Mouse (Mus musculus): ENCODE measurements around the gene Acod1.

Acod1 gene

DNA sequence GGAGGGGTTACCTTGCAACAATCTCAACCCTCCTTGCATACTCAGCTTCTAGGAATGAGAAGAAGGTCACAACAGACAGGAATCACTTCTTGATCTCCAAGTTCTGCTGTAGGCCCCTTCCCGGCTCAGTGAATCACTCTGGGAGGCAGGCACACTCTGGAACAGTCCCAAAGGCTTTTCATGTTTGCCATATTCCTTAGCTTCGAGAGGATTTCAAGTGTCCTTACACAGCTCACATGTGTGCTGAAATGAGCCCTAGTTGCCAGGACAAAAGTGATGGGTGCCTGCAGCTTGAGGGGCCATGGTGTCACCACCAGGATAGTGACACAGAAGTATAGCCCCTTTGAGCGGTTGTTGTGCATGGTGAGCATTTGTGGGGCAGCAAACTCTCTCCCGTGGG is 26.0 kb downstream of the Acod1 start:
- DNase-seq (ENCODE audit: low read depth, low spot score), result no peak

DNA sequence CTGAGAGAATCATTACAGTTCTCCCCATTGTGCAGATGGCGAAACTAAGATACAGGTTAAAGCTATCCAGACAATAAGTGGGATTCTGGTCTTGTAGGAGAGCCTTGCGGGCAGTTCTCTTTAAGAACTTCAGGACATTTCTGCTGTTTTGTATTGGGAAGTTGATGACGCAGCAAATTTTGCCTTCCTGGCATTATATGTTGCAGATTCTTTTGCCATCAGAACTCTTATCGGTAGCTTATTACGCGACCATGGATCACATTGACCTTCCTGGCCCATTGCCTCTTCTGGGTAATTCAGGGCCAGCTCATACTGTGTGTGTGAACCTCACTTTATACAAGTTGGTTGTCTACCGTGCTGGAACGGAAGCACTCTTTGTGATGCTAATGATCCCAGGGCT is 27.0 kb downstream of the Acod1 start:
- no peak for DNase-seq (ENCODE audit: low read depth, low spot score)

DNA sequence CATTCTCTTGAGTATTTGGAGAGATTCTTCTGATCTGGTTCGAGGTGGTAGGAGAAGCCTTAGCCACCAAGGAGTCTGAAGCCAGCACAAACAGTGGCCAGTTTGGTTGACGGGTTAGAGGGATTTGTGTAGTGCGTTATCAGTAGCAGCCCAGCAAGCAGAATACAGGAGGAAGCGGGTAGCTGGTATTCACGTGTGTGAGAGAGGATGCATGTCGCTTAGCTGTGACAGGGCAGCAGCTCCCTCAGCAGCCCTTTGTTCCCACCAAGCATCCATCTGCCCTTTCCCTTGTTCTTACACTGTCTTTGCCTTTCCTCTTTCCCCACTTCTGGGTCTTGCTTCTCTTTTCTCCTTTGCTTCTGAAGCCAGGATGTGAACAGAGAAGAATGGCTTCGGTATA is 28.4 kb downstream of the Acod1 start:
- no peak for DNase-seq (ENCODE audit: low read depth, low spot score)

- DNase-seq (ENCODE audit: low read depth, low spot score), result no peak
Observed at GRCm38 (mm10) chr14:103077272-103078005, 30.7 kb downstream of the Acod1 start.

DNA sequence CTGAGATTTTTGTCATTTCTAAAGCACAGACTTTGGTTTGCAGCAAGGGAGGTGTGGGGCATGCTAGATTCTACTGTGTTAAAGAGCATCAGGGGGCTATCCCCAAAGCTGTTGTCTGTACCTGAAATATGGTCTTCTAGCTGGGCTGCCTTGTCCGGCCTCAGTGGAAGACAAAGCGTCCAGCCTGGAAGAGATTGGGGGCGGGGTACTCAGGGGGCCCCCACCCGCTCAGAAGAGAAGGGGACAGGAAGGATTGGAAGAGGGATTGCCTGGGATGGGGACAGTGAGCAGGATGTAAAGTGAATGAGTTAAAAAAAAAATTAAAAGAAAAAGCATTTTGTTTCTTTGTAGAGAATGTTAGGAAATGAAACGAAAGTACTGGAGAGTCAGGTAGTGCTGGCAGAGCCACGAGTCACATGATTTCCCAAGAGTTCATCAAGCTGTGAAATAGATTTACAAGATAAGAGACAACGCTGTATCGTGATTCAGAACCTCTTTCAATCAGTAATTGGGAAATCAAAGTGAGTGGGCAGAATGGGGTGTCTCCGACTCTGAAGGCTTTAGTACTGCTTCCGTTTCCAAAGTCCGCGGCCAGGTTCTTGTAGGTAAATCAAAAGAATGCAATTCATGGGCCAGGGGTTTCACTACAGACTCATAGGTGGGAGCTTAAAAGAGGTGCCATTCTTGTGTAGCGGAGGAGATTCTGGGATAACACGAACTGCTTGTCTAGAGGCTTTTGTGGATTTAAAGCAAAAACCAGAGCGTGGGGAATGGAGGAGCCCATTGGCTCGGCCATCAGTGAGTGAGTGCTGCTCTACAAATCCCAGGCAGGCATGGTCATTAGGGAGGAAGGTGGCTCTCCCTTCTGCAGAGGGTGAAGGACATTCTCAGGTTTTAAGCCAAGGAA is 31.5 kb downstream of the Acod1 start:
- no peak for DNase-seq (ENCODE audit: low read depth, low spot score)

- no peak for DNase-seq (ENCODE audit: low read depth, low spot score)
Observed at GRCm38 (mm10) chr14:103079209-103079977, 32.6 kb downstream of the Acod1 start.

DNA sequence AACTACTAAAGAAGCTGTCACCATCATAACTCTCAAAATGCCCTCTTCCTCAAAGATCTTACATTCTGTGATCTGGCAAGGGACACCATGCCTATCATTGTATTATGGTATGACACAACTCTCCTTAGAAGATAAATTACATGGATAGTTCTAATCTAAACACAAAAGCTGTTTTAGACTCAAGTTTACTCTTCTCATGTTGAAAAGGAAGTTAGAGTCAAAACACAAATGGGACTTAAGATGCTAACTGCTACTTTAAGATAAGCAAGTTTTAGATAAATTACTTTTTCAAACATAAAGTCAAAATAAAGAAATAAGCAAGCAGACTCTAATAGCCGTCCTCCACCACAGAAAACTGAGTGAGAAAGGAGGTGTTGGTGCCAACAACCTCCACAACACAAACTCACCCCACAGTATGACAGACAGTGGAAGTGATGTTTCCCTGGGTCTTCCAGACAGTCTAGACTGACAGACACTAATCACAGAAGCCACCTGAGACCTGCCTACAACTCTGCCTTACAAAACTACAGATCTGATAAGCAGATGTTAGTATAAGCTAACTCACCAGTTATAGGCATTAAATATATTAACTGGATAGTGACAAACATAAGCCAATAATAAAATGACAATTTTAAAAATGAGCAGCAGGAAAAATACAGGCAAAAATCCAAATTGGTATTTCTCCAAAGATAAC is 39.2 kb downstream of the Acod1 start:
- DNase-seq (ENCODE audit: low read depth, low spot score), result no peak

DNA sequence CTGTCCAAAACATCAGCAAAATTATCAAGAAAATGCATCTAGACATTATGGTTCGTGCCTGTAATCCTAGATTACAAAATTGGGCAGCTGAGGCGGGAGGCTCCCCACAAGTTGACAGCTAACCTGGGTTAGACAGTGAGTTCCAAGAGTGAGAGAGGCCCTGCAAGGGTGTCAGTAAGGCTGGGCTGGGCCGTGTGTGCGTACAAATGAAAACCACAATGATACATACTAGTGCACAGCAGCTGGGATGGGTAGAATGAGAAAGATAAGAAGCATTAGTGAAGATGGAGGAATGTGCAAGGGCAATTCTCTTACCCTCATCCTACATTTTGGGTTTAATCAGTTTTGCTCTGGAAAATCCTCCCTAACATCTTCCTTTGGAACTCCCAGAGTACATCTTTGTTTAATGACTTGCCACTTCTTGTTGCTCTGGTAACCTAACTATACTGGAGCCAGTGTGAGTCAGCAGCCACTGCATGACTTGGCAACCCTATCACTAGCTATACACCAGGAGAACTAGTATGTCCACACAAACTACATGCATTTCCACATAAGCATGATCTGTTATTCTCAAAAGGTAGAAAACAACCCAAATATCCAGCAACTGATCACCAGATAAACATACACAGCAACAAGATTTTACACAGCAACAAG is 40.0 kb downstream of the Acod1 start:
- DNase-seq (ENCODE audit: low read depth, low spot score), result no peak

GRCm38 (mm10) chr14:103087846-103088245 is 41.1 kb downstream of the Acod1 start:
- no peak for DNase-seq (ENCODE audit: low read depth, low spot score)

GRCm38 (mm10) chr14:103088624-103089023 is 41.8 kb downstream of the Acod1 start:
- peak; percentile 51 for DNase-seq (ENCODE audit: low read depth, low spot score)

DNA sequence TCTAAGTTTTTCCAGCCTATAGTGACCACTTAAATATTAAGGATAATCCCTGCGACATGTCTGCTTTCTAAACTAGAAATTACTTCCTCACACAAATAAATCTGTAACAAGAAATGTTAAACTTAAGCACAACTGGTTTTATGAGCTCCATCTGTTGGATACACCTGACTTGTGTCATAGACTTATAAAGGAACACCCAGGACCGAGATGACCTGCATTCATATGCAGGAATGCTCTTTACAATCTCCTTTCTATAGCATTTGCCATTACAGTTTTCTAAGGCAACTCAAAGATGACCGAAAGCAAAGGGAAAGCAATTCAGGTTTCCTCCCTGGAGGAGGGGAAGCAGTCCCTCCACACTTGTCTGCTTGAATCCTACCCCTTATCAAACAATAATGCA is 46.5 kb downstream of the Acod1 start:
- DNase-seq (ENCODE audit: low read depth, low spot score), result no peak

- DNase-seq (ENCODE audit: low read depth, low spot score), result no peak
Observed at GRCm38 (mm10) chr14:103093670-103094069, 46.9 kb downstream of the Acod1 start.

GRCm38 (mm10) chr14:103095036-103095435 is 48.3 kb downstream of the Acod1 start:
- DNase-seq (ENCODE audit: low read depth, low spot score), result no peak

- DNase-seq (ENCODE audit: low read depth, low spot score), result no peak
Observed at GRCm38 (mm10) chr14:103095826-103096225, 49.0 kb downstream of the Acod1 start.

GRCm38 (mm10) chr14:103096621-103097020 is 49.8 kb downstream of the Acod1 start:
- no peak for DNase-seq (ENCODE audit: low read depth, low spot score)

DNA sequence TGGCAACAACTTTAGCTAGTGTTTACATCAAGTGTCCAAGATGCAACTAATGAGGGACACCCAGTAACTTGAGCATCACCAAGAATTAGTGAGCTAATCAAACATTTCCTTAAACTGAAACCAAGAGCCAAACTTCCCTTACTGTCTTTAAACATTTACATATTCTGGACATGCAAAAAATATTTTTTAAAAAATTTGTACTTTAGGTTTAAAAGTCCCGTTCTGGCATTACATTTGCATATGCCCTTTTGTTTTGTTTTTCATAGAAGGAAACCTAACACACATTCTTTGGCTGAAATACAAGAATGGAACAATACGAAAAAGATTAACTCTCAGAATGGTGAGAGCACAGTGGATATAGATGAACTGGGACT is 51.4 kb downstream of the Acod1 start:
- DNase-seq (ENCODE audit: low read depth, low spot score), result no peak

DNA sequence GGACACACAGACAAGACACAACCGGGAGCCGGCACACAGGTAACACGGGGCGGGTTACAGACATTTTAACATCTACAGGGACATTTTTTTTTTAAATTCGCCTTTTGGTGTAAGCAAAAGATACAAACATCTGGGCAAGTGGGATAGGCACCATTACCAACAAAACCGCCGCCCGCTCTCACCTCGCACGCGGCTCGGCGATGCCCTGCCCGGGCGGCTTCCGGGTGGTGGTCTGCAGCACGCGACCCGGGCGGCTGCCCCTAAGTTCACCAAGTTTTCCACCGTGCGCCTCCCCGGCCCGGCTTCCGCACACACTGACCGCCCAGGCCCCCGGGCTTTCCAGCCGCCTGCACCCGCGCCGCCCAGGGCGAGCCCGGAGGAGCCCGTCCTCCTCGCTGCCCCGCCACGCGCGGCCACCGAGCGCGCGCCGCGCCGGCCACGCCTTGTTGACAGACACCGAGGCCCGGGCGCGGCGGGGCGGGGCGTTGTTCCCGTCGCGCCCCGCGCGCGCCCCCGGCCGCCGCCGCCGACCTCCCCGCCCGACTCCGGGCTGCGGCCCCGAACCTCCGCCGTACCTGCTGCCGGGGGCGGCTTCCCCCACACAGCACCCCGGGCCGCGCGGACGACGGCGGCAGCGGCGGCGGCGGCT is 51.9 kb downstream of the Acod1 start:
- DNase-seq (ENCODE audit: low read depth, low spot score), result peak; percentile 76

DNA sequence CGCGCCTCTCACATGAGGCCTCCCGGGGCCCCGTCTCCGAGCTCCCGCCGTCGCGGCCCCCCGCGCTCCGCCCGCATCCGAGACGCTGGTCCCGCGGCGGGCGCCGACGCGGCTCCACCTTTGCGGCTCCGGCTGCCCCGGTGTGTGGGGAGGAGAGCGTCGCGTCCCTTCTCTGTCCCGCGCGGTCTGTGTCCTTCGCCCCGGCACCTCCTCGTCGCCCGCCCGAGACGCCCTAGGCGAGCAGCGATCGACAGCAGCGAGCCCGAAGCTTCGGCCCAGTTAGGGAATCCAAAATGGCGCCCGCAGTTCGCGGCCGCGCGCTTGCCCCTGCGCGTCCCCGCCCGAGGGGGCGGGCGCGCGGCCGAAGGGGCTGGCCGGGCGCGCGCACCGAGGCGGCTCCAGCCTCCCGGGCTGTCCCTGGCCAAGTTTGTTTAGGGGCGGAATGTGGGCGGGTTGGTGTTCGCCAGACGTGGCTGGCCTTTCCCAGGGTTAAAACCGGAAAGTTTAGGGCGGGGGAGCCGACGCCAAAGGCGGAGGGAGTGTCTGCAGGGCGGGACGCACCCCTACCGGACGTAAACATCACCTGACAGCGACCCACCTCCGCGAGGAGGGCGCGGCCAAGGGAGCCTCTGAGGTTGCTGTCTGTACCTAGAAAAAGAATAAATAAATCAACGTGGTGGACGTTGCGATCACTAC is 52.6 kb downstream of the Acod1 start, which contains the start of gene Fbxl3:
Gene Fbxl3, minus strand, starts transcription at position 329 of the 696 bp plus-strand sequence.
- peak; percentile 82 for DNase-seq (ENCODE audit: low read depth, low spot score)

DNA sequence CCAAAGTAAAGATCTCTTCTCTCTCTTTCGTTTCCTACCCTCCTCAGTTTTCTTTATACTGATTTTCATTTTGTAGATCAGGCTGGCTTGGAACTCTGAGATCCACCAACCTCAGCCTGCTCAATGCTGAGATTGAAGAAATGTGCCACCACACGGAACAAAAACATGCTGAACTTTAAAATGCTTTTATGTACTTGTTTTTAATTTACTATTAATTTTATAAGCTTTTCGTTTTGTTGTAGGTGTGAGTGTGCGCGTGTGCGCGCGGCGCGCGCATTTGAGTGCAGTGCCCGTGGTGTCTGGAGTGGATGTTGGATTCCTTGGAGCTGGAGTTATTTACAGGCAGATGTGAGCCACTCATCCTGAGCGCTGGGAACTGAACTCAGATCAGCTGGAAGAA is 53.5 kb downstream of the Acod1 start:
- no peak for DNase-seq (ENCODE audit: low read depth, low spot score)

GRCm38 (mm10) chr14:103101171-103101570 is 54.4 kb downstream of the Acod1 start:
- DNase-seq (ENCODE audit: low read depth, low spot score), result no peak
